Mouse (Mus musculus): Measurements from ENCODE around the gene Son.
"Not testable (repeated sequence)": the region's sequence is repeated elsewhere in the genome, so short reads cannot be mapped to it uniquely, and the experiment has no call there.

- TF ChIP-seq EP300 (IDR thresholded peaks at IDR 0.05; ENCODE audit: insufficient read depth, low read depth, low read length); CTCF (IDR thresholded peaks at IDR 0.05; ENCODE audit: low read depth, low read length); POLR2A (IDR thresholded peaks at IDR 0.05; ENCODE audit: insufficient read depth, low read length): not testable (repeated sequence)
Measured at GRCm38 (mm10) chr16:91645420-91645819, 1.9 kb upstream of the Son start.
